Comparison of ENCODE assay signal across 7 mouse cellular contexts in the genomic region with DNA sequence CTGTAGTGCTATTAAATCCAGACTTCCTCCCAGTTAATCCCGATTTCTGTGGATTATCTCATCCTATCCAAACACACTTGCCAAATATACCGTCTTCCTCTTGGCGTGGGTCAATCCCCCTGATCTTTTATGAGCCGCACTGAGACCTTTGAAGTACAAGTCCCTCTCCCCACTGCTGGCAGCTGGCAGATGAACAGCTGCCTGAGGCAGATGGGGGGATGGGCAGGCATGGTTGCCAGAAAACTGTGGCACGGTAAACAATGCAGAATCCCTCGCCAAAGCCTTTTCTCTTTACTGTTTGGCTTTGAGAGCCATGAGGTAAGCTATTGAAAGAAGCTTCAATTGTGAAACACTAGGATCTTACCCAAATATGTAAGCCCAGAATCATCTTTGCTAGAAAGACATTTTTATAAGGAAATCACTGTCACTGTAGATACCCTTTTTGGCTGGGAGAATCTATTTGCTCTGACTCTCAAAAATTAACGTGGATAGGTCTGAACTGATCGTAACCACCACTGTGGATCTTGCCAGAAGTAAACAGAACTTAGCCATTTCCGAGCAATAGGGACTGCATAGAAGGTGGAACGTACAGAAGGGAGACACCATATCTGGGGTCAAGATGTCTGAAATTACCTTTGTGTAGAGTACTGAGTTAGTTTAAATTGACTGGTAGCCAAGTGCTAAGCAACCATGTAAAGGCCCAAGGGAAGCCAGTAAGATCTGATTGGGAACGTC.
DNase-seq lines count a peak whose midpoint lies in the region; ATAC-seq and TF ChIP-seq lines count a peak whose summit lies in the region.

No protein-coding gene starts in this region.

- no peak overlapping the region for H3K27ac ChIP-seq in liver, embryonic 11.5 days (ENCODE audit: low read depth, low read length)
- H3K27ac ChIP-seq in forebrain, postnatal 0 days (ENCODE audit: low read depth, low read length) = no peak overlapping the region
- H3K27ac ChIP-seq in limb, embryonic 13.5 days = no peak overlapping the region

- ATAC-seq in liver, embryonic 11.5 days (replicated peaks; ENCODE audit: low FRiP score) = no peak
- peak; percentile 60 for ATAC-seq in forebrain, postnatal 0 days
- peak; percentile 66 for ATAC-seq in limb, embryonic 13.5 days (ENCODE audit: low FRiP score, low read depth)

- H3K36me3 ChIP-seq in liver, embryonic 11.5 days (ENCODE audit: control insufficient read depth, insufficient read depth, low read length) = no peaks in the 10 kb centered on the region
- no peaks in the 10 kb centered on the region for H3K36me3 ChIP-seq in forebrain, postnatal 0 days (ENCODE audit: insufficient read depth)
- no peaks in the 10 kb centered on the region for H3K36me3 ChIP-seq in limb, embryonic 13.5 days

- TF ChIP-seq CTCF in forebrain, postnatal 0 days (IDR thresholded peaks at IDR 0.05; ENCODE audit: low read depth) = no peak

- no peak overlapping the region for H3K4me2 ChIP-seq in liver, embryonic 11.5 days
- no peak overlapping the region for H3K4me2 ChIP-seq in forebrain, postnatal 0 days (ENCODE audit: low read depth)
- H3K4me2 ChIP-seq in limb, embryonic 13.5 days (replicated peaks) = no peak overlapping the region

- H3K27me3 ChIP-seq in liver, embryonic 11.5 days (replicated peaks; ENCODE audit: control insufficient read depth, insufficient read depth, low read length) = no peaks in the 10 kb centered on the region
- H3K27me3 ChIP-seq in forebrain, postnatal 0 days (ENCODE audit: insufficient read depth, low read length) = no peaks in the 10 kb centered on the region
- no peaks in the 10 kb centered on the region for H3K27me3 ChIP-seq in limb, embryonic 13.5 days

- no peaks in the 10 kb centered on the region for H3K4me1 ChIP-seq in liver, embryonic 11.5 days (replicated peaks; ENCODE audit: control insufficient read depth, insufficient read depth, low read length)
- H3K4me1 ChIP-seq in forebrain, postnatal 0 days (ENCODE audit: insufficient read depth) = no peaks in the 10 kb centered on the region
- H3K4me1 ChIP-seq in limb, embryonic 13.5 days = 0 out of 2 replicates have a peak, but pooled peaks cover 2% of the 10 kb centered on the region

- peak; percentile 6 for DNase-seq in liver
- DNase-seq in liver, embryonic 11.5 days (ENCODE audit: low spot score) = no peak
- peak; percentile 8 for DNase-seq in embryo, embryonic 11.5 days (ENCODE audit: low read depth, low spot score)
- peak; percentile 49 for DNase-seq in forebrain, postnatal 0 days
- peak; percentile 46 for DNase-seq in retina, postnatal 7 days (ENCODE audit: low read depth, low spot score)
- DNase-seq in B cell, adult 2 months = no peak

- H3K9ac ChIP-seq in liver, embryonic 11.5 days (ENCODE audit: low read depth, low read length) = no peak overlapping the region
- H3K9ac ChIP-seq in forebrain, postnatal 0 days = no peak overlapping the region
- H3K9ac ChIP-seq in limb, embryonic 13.5 days = no peak overlapping the region

- no peak overlapping the region for H3K4me3 ChIP-seq in liver, embryonic 11.5 days (ENCODE audit: low read depth, low read length)
- no peak overlapping the region for H3K4me3 ChIP-seq in forebrain, postnatal 0 days (ENCODE audit: low read depth, low read length)
- H3K4me3 ChIP-seq in limb, embryonic 13.5 days = no peak overlapping the region

- WGBS in liver, embryonic 11.5 days = 61% methylated on average over 11 of the region's 11 CpGs
- 39% methylated on average over 11 of the region's 11 CpGs for WGBS in forebrain, postnatal 0 days
- WGBS in limb, embryonic 13.5 days = 42% methylated on average over 11 of the region's 11 CpGs

- no peaks in the 10 kb centered on the region for H3K9me3 ChIP-seq in liver, embryonic 11.5 days (ENCODE audit: control insufficient read depth, low read length)
- H3K9me3 ChIP-seq in forebrain, postnatal 0 days (ENCODE audit: low read length) = no peaks in the 10 kb centered on the region
- H3K9me3 ChIP-seq in limb, embryonic 13.5 days = no peaks in the 10 kb centered on the region

Comparison
In these comparisons a context has a peak if more than half of its experiments do, and no peak if none do; other contexts are left out.
1. DNase-seq: peak in liver (single experiment), embryo, embryonic 11.5 days (single experiment), forebrain, postnatal 0 days (single experiment) and retina, postnatal 7 days (single experiment); none in liver, embryonic 11.5 days (single experiment) and B cell, adult 2 months (0 of 2).